In the genomic region with DNA sequence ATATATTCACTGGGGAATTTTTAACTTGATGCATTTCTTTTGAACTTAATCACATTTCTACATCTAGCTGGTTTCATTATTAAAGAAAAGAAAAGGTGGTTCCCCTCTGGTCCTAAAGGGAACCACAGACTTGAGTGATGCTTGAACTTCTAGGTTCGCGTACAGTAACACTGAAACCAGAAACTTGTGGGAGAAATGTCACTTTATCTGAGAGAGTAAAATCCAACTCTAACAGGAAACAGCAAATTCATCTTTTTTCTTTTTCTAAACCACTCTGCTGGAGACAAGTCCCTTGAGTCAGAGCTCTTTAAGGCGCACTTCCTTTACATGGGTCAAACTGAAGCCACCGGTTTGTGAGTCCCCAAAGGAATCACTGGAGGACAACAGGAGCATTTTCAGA, we compare ENCODE assay signal across 20 mouse cellular contexts. TPM values are rescaled to one million over a fixed set of nuclear protein-coding genes. Genes with fewer than 3 reads are reported as not detected.
DNase-seq lines count a peak whose midpoint lies in the region; ATAC-seq and TF ChIP-seq lines count a peak whose summit lies in the region.
"Had no signal": no experiment of that assay in that cellular context is flagged by ENCODE, and none has a peak within 500 bp of the region (broad histone marks: within the 10 kb centered on the region; RNA-seq: fewer than 3 reads in every experiment).

No protein-coding gene starts in this region.

- no peak for TF ChIP-seq CTCF in embryonic fibroblast, embryonic 13.5 days (IDR thresholded peaks at IDR 0.05; ENCODE audit: borderline replicate concordance, insufficient read depth, low read length)
- TF ChIP-seq CTCF in left cerebral cortex, adult 2 months (IDR thresholded peaks at IDR 0.05): no peak

- peak; percentile 72 for DNase-seq in A20 (ENCODE audit: low read depth, low spot score)
- DNase-seq in CD4-positive, CD25-positive, alpha-beta regulatory T cell, adult 2 months (ENCODE audit: low read depth, low spot score): peak; percentile 72
- peak; percentile 59 for DNase-seq in naive thymus-derived CD4-positive, alpha-beta T cell, adult 2 months (ENCODE audit: low read depth)
- DNase-seq in left cerebral cortex, adult 2 months (ENCODE audit: extremely low spot score in 1 of 2, low spot score in 2 of 2): no peak
- DNase-seq in cerebellum, adult 18-20 months: no peak
- DNase-seq: adrenal gland, postnatal 10 days; cerebellum, adult 11 months; cerebellum, postnatal 25 days; gastrocnemius, postnatal 25 days; kidney, adult 8-10 months; kidney, postnatal 25 days; midbrain, embryonic 14.5 days; right cerebral cortex, postnatal 4 days had no signal

- no peaks in the 10 kb centered on the region; the same call in 1 of the 2 replicates for H3K4me1 ChIP-seq in embryonic fibroblast, embryonic 13.5 days (ENCODE audit: control insufficient read depth, insufficient read depth, low read length)
- H3K4me1 ChIP-seq: limb, embryonic 15.5 days; liver, embryonic 15.5 days had no signal

- no peak for ATAC-seq in monocyte, adult 5-6 weeks (replicated peaks; ENCODE audit: insufficient number of reproducible peaks, low FRiP score, low TSS enrichment, poor library complexity, severe bottlenecking)
- ATAC-seq: forebrain, embryonic 14.5 days had no signal

- H3K27ac ChIP-seq in embryonic fibroblast, embryonic 13.5 days (ENCODE audit: insufficient read depth, low read length): peak overlapping the region; percentile 2; the same call in 1 of the 2 replicates
- no peak overlapping the region for H3K27ac ChIP-seq in left cerebral cortex, adult 2 months
- H3K27ac ChIP-seq: limb, embryonic 15.5 days; liver, embryonic 15.5 days; macrophage had no signal

- no peak overlapping the region for H3K4me3 ChIP-seq in embryonic fibroblast, embryonic 13.5 days (ENCODE audit: insufficient read depth, low read length)
- no peak overlapping the region for H3K4me3 ChIP-seq in left cerebral cortex, adult 2 months
- H3K4me3 ChIP-seq: erythroblast, embryonic 14.5 days; limb, embryonic 15.5 days; liver, embryonic 15.5 days had no signal

- intact Hi-C loops in left cerebral cortex, adult 2 months (cut with DNase I): no loop called here

- no peak for TF ChIP-seq POLR2A in embryonic fibroblast, embryonic 13.5 days (IDR thresholded peaks at IDR 0.05; ENCODE audit: low read depth, low read length)

RNA-seq across cellular contexts. Expression of a gene that starts 22.4 kb away (rescaled TPM):
- polyA plus RNA-seq in embryonic fibroblast, embryonic 13.5 days (2011; ENCODE audit: insufficient read length, low read depth, missing spikeins): 23.2 and 26.8 TPM in 2 replicates
- total RNA-seq in left cerebral cortex, adult 2 months (2021): 10 to 100 TPM; 20.5 to 21.5 TPM
- total RNA-seq in monocyte, adult 5-6 weeks (2017): 27.6 to 43.8 TPM (median 30.4 TPM) in 3 replicates

Comparison
In these comparisons a context has a peak if more than half of its experiments do, and no peak if none do; other contexts are left out.
1. DNase-seq: peak in A20 (single experiment), CD4-positive, CD25-positive, alpha-beta regulatory T cell, adult 2 months (single experiment) and naive thymus-derived CD4-positive, alpha-beta T cell, adult 2 months (single experiment); none in left cerebral cortex, adult 2 months (0 of 2) and cerebellum, adult 18-20 months (0 of 2).